Mouse (Mus musculus) myocyte (in vitro differentiated cells): ENCODE measurements at regions not wholly inside any gene's neighbourhood (a gene's known extent, or its start where the extent isn't known, plus 50 kb on each side); places are given as distances from the start of the nearest gene placed in this dataset.

ENCODE experiments used
- H3K27me3 ChIP-seq: one replicate; pipeline ENCODE4 v1.6.1; 2011; ENCODE audit not compliant: control insufficient read depth, insufficient read depth, insufficient read length
- H3K36me3 ChIP-seq: one replicate; pipeline ENCODE4 v1.6.1; 2011; ENCODE audit not compliant: control insufficient read depth, insufficient read depth
- H3K4me2 ChIP-seq: one replicate; pipeline ENCODE4 v1.6.1; 2011; ENCODE audit warnings: low read depth, control low read depth
- H3K4me3 ChIP-seq: one replicate; pipeline ENCODE4 v1.5.1; 2011; ENCODE audit warnings: mild to moderate bottlenecking, control low read depth, moderate library complexity
- H3K79me2 ChIP-seq: one replicate; pipeline ENCODE4 v1.6.1; 2011; ENCODE audit not compliant: control insufficient read depth, insufficient read depth
- H3ac ChIP-seq: one replicate; pipeline ENCODE4 v1.6.1; 2011; ENCODE audit not compliant: control insufficient read depth, insufficient read length
- CEBPB ChIP-seq: IDR thresholded peaks from 2 replicates; pipeline ENCODE4 v1.6.1; 2011; ENCODE audit warnings: mild to moderate bottlenecking, moderate library complexity; ENCODE audit not compliant: poor library complexity, insufficient read depth, severe bottlenecking
- E2F4 ChIP-seq: IDR thresholded peaks from one replicate; pipeline ENCODE4 v1.6.1; 2011; ENCODE audit warnings: mild to moderate bottlenecking, control low read depth, moderate library complexity; ENCODE audit not compliant: insufficient read depth
- MAX ChIP-seq: IDR thresholded peaks from one replicate; pipeline ENCODE4 v1.6.1; 2011; ENCODE audit warnings: low read depth, mild to moderate bottlenecking, control low read depth
- MYOD1 ChIP-seq, 3 experiments: IDR thresholded peaks; one replicate each; pipeline ENCODE4 v1.6.1; 2011; ENCODE audit warnings: control low read depth in 2 of 3, low read depth in 2 of 3, mild to moderate bottlenecking in 2 of 3, moderate library complexity in 1 of 3; ENCODE audit not compliant: insufficient read length in 2 of 3, control insufficient read depth in 1 of 3
- MYOG ChIP-seq, 3 experiments: IDR thresholded peaks; one replicate each; pipeline ENCODE4 v1.6.1; 2011; ENCODE audit warnings: control low read depth in 2 of 3, low read depth in 2 of 3, mild to moderate bottlenecking in 2 of 3; ENCODE audit not compliant: insufficient read length in 2 of 3, control insufficient read depth in 1 of 3, insufficient read depth in 1 of 3
- POLR2A ChIP-seq: IDR thresholded peaks from one replicate; pipeline ENCODE4 v1.6.1; 2011; ENCODE audit warnings: low read depth, mild to moderate bottlenecking, control low read depth, moderate library complexity; ENCODE audit not compliant: insufficient read length
- POLR2AphosphoS2 ChIP-seq: IDR thresholded peaks from one replicate; pipeline ENCODE4 v1.6.1; 2011; ENCODE audit warnings: low read depth, control low read depth; ENCODE audit not compliant: insufficient read length
- REST ChIP-seq: IDR thresholded peaks from one replicate; pipeline ENCODE4 v1.6.1; 2011; ENCODE audit warnings: mild to moderate bottlenecking, control low read depth, moderate library complexity; ENCODE audit not compliant: insufficient read depth, insufficient read length
- SRF ChIP-seq: IDR thresholded peaks from one replicate; pipeline ENCODE4 v1.6.1; 2011; ENCODE audit warnings: low read depth; ENCODE audit not compliant: control insufficient read depth, insufficient read length
- TCF12 ChIP-seq: IDR thresholded peaks from one replicate; pipeline ENCODE4 v1.6.1; 2011; ENCODE audit warnings: mild to moderate bottlenecking, control low read depth; ENCODE audit not compliant: poor library complexity, insufficient read depth, severe bottlenecking
- TCF3 ChIP-seq: IDR thresholded peaks from one replicate; pipeline ENCODE4 v1.6.1; 2011; ENCODE audit warnings: low read depth, control low read depth; ENCODE audit not compliant: insufficient read length
- USF1 ChIP-seq: IDR thresholded peaks from one replicate; pipeline ENCODE4 v1.6.1; 2011; ENCODE audit warnings: low read depth, mild to moderate bottlenecking, control low read depth, moderate library complexity

- Histone ChIP-seq H3K79me2 (no peaks in the 10 kb centered on the region), H3K27me3 (no peaks in the 10 kb centered on the region), H3ac (no peak overlapping the region), H3K4me3 (no peak overlapping the region), H3K36me3 (no peaks in the 10 kb centered on the region), H3K4me2 (no peak overlapping the region)
- TF ChIP-seq MAX (no peak), POLR2AphosphoS2 (no peak), USF1 (no peak), TCF3 (no peak), MYOD1 (IDR thresholded peaks at IDR 0.05; ENCODE audit: control insufficient read depth in 1 of 3, insufficient read length in 2 of 3, low read depth in 2 of 3) (no peak), REST (no peak), TCF12 (no peak), E2F4 (no peak), POLR2A (no peak), MYOG (IDR thresholded peaks at IDR 0.05; ENCODE audit: control insufficient read depth in 1 of 3, insufficient read depth in 1 of 3, insufficient read length in 2 of 3, low read depth in 2 of 3) (no peak), SRF (no peak), CEBPB (no peak)
Measured at GRCm38 (mm10) chr19:14180244-14180643, 266.9 kb downstream of the Olfr1505 start.

- H3K36me3 ChIP-seq: no peaks in the 10 kb centered on the region
- no peaks in the 10 kb centered on the region for H3K27me3 ChIP-seq
- no peak overlapping the region for H3K4me2 ChIP-seq
- H3K79me2 ChIP-seq: no peaks in the 10 kb centered on the region
- H3ac ChIP-seq: no peak overlapping the region
- TF ChIP-seq SRF (no peak), CEBPB (no peak), POLR2AphosphoS2 (no peak), MAX (no peak), E2F4 (no peak), USF1 (no peak), TCF12 (no peak), POLR2A (no peak), TCF3 (no peak), REST (no peak), MYOD1 (IDR thresholded peaks at IDR 0.05; ENCODE audit: control insufficient read depth in 1 of 3, insufficient read length in 2 of 3, low read depth in 2 of 3) (no peak), MYOG (IDR thresholded peaks at IDR 0.05; ENCODE audit: control insufficient read depth in 1 of 3, insufficient read depth in 1 of 3, insufficient read length in 2 of 3, low read depth in 2 of 3) (no peak)
- H3K4me3 ChIP-seq: no peak overlapping the region
Measured at GRCm38 (mm10) chr19:14180956-14181355, 267.6 kb downstream of the Olfr1505 start.

GRCm38 (mm10) chr19:14181661-14182415 is 268.5 kb downstream of the Olfr1505 start:
- no peak overlapping the region for H3K4me2 ChIP-seq
- TF ChIP-seq REST: no peak
- H3ac ChIP-seq: no peak overlapping the region
- no peaks in the 10 kb centered on the region for H3K79me2 ChIP-seq
- H3K36me3 ChIP-seq: no peaks in the 10 kb centered on the region
- no peaks in the 10 kb centered on the region for H3K27me3 ChIP-seq
- no peak overlapping the region for H3K4me3 ChIP-seq

- no peak overlapping the region for H3K4me2 ChIP-seq
- no peaks in the 10 kb centered on the region for H3K27me3 ChIP-seq
- TF ChIP-seq E2F4: no peak
- no peak for TF ChIP-seq CEBPB
- no peak for TF ChIP-seq POLR2A
- TF ChIP-seq TCF3: no peak
- TF ChIP-seq REST: no peak
- no peak for TF ChIP-seq USF1
- H3K36me3 ChIP-seq: no peaks in the 10 kb centered on the region
- H3K4me3 ChIP-seq: no peak overlapping the region
- H3ac ChIP-seq: no peak overlapping the region
- H3K79me2 ChIP-seq: no peaks in the 10 kb centered on the region
Measured at GRCm38 (mm10) chr19:14191820-14192219, 278.5 kb downstream of the Olfr1505 start.

- Histone ChIP-seq H3K4me2 (no peak overlapping the region), H3K27me3 (no peaks in the 10 kb centered on the region), H3K4me3 (no peak overlapping the region), H3K36me3 (no peaks in the 10 kb centered on the region), H3ac (no peak overlapping the region), H3K79me2 (no peaks in the 10 kb centered on the region)
- TF ChIP-seq CEBPB (no peak), POLR2AphosphoS2 (no peak), SRF (no peak), MYOD1 (IDR thresholded peaks at IDR 0.05; ENCODE audit: control insufficient read depth in 1 of 3, insufficient read length in 2 of 3, low read depth in 2 of 3) (no peak), POLR2A (no peak), E2F4 (no peak), MAX (no peak)
Measured at GRCm38 (mm10) chr19:14197864-14198263, 284.5 kb downstream of the Olfr1505 start.
